Mouse (Mus musculus) spleen, adult 2 months (tissue): ENCODE data around the gene Eri3.

Experiments
- CTCF ChIP-seq: fragments of 200-500 bp; IDR thresholded peaks from 2 replicates; pipeline ENCODE4 v1.5.1; 2011; ENCODE audit warnings: mild to moderate bottlenecking, inconsistent platforms; ENCODE audit not compliant: insufficient read depth, insufficient read length, insufficient replicate concordance; ENCODE audit errors: extremely low read depth
- POLR2A ChIP-seq: fragments of 200-500 bp; IDR thresholded peaks from 2 replicates; pipeline ENCODE4 v1.6.1; 2011; ENCODE audit warnings: low read depth, low read length, inconsistent platforms

- TF ChIP-seq CTCF, result no peak
- TF ChIP-seq POLR2A, result no peak
Observed at GRCm38 (mm10) chr4:117641804-117642203, 91.6 kb downstream of the Eri3 start.
